Mouse (Mus musculus) E14TG2a.4 (cell line): ENCODE measurements around the gene Narfl.

Source experiments
- CTCF ChIP-seq: conservative IDR thresholded peaks from 2 replicates; pipeline ENCODE4 v1.5.1; 2014; ENCODE audit warnings: low read length
- NANOG ChIP-seq: IDR thresholded peaks from 2 replicates; pipeline ENCODE4 v1.6.1; 2014; ENCODE audit warnings: borderline replicate concordance, low read length, mixed read lengths
- POU5F1 ChIP-seq: IDR thresholded peaks from 2 replicates; pipeline ENCODE4 v1.6.1; 2014; ENCODE audit warnings: low read length, borderline replicate concordance

DNA sequence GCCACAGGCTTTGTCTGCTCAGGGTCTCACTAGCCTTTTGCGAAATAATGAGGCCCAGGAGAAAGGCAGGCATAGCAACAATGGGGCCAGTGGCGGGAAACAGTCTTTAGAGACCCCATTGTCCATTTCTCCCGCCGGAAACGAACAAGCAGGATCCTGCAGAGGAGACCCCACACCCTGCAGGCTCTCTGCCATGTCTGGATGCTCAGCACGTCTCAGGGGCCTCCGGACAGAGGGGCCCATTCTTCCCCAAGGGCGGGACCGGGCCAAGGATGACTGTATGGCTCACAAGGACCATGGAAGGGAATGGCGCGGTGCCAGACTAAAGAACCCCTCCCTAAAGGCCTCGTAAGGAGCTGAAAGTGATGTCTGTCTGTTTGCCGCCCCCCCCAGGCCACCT, 20.6 kb downstream of the Narfl start:
- no peak for TF ChIP-seq CTCF
- no peak for TF ChIP-seq NANOG
- no peak for TF ChIP-seq POU5F1
